In genomic region chr6:148102434-148102833, GRCm38 (mm10) we compare ENCODE assay signal across 19 mouse cellular contexts. TPM values are rescaled to one million over a fixed set of nuclear protein-coding genes. Genes with fewer than 3 reads are reported as not detected.
A peak's percentile ranks its signal among the peaks of the same experiment; 100 is the strongest.
DNase-seq lines count a peak whose midpoint lies in the region; ATAC-seq lines count a peak whose summit lies in the region.
"Had no signal": no experiment of that assay in that cellular context is flagged by ENCODE, and none has a peak within 500 bp of the region (broad histone marks: within the 10 kb centered on the region; RNA-seq: fewer than 3 reads in every experiment).

No protein-coding gene starts in this region.

- no peak overlapping the region for H3K4me3 ChIP-seq in kidney, embryonic 14.5 days (ENCODE audit: low read length)
- H3K4me3 ChIP-seq: embryonic facial prominence, embryonic 10.5 days; embryonic facial prominence, embryonic 12.5 days; forebrain, embryonic 13.5 days; forebrain, embryonic 15.5 days had no signal

- no peaks in the 10 kb centered on the region for H3K4me1 ChIP-seq in kidney, embryonic 14.5 days (ENCODE audit: control insufficient read depth, insufficient read depth, low read length)
- H3K4me1 ChIP-seq: embryonic facial prominence, embryonic 10.5 days; embryonic facial prominence, embryonic 12.5 days; forebrain, embryonic 13.5 days; forebrain, embryonic 15.5 days had no signal

- H3K9ac ChIP-seq in kidney, embryonic 14.5 days (ENCODE audit: low read depth, low read length), result no peak overlapping the region
- H3K9ac ChIP-seq: embryonic facial prominence, embryonic 12.5 days; forebrain, embryonic 13.5 days; forebrain, embryonic 15.5 days; forebrain, postnatal 0 days had no signal

- H3K27me3 ChIP-seq in kidney, embryonic 14.5 days (ENCODE audit: control insufficient read depth, insufficient read depth, low read length), result no peaks in the 10 kb centered on the region
- H3K27me3 ChIP-seq: embryonic facial prominence, embryonic 12.5 days; forebrain, embryonic 13.5 days; forebrain, embryonic 15.5 days had no signal

- no peaks in the 10 kb centered on the region for H3K36me3 ChIP-seq in kidney, embryonic 14.5 days (ENCODE audit: control insufficient read depth, insufficient read depth, low read length)
- H3K36me3 ChIP-seq: embryonic facial prominence, embryonic 10.5 days; embryonic facial prominence, embryonic 12.5 days; forebrain, embryonic 15.5 days had no signal

- H3K27ac ChIP-seq in kidney, embryonic 14.5 days (ENCODE audit: low read depth, low read length), result no peak overlapping the region
- H3K27ac ChIP-seq: embryonic facial prominence, embryonic 10.5 days; embryonic facial prominence, embryonic 12.5 days; forebrain, embryonic 13.5 days; forebrain, embryonic 15.5 days had no signal

- WGBS in kidney, embryonic 14.5 days, result 100% methylated on average over 1 of the region's 1 CpGs

- ATAC-seq in common myeloid progenitor, adult 5-6 weeks (replicated peaks; ENCODE audit: low read depth, poor library complexity, severe bottlenecking), result peak; percentile 23; the same call in 1 of the 2 replicates
- ATAC-seq in granulocyte monocyte progenitor cell, adult 5-6 weeks (replicated peaks; ENCODE audit: poor library complexity, severe bottlenecking), result peak; percentile 59
- ATAC-seq in megakaryocyte progenitor cell, adult 5-6 weeks (replicated peaks; ENCODE audit: poor library complexity), result peak; percentile 57
- ATAC-seq in kidney, embryonic 14.5 days (ENCODE audit: low FRiP score, low TSS enrichment), result no peak
- ATAC-seq: forebrain, embryonic 13.5 days; forebrain, embryonic 15.5 days; forebrain, postnatal 0 days had no signal

- H3K9me3 ChIP-seq in kidney, embryonic 14.5 days (ENCODE audit: control insufficient read depth, low read length), result no peaks in the 10 kb centered on the region
- H3K9me3 ChIP-seq: embryonic facial prominence, embryonic 10.5 days; embryonic facial prominence, embryonic 12.5 days; forebrain, embryonic 13.5 days; forebrain, embryonic 15.5 days had no signal

- DNase-seq in natural killer cell, adult 2 months (ENCODE audit: low spot score in 2 of 2), result no peak
- DNase-seq: adrenal gland, adult 2 months; adrenal gland, postnatal 10 days; adrenal gland, postnatal 25 days; cerebellum, adult 11 months; cerebellum, adult 18-20 months; cerebellum, adult 8-10 months; cerebellum, adult 9-11 months; cerebellum, postnatal 14 days; cerebellum, postnatal 36 days; forebrain, postnatal 0 days had no signal

- H3K4me2 ChIP-seq in kidney, embryonic 14.5 days (replicated peaks; ENCODE audit: low read depth, low read length), result no peak overlapping the region
- H3K4me2 ChIP-seq: embryonic facial prominence, embryonic 12.5 days; forebrain, embryonic 13.5 days; forebrain, embryonic 15.5 days had no signal

RNA-seq across cellular contexts. Expression of gene Far2, which starts 55.4 kb away (rescaled TPM):
- total RNA-seq in common myeloid progenitor, adult 5-6 weeks (2017), result 0.10 and 0.91 TPM in 2 replicates
- total RNA-seq in granulocyte monocyte progenitor cell, adult 5-6 weeks (2014; fragmentation: Nextera tagmentation), result 15.3 and 19.3 TPM in 2 replicates
- 21.8 and 22.4 TPM in 2 replicates for total RNA-seq in granulocyte monocyte progenitor cell, adult 5-6 weeks (2017)
- 43.2 and 43.8 TPM in 2 replicates for total RNA-seq in megakaryocyte progenitor cell, adult 5-6 weeks (2015)
- total RNA-seq in megakaryocyte progenitor cell, adult 5-6 weeks (2017), result 20.9 and 26.9 TPM in 2 replicates
- 3.7 and 4.3 TPM in 2 replicates for polyA plus RNA-seq in kidney, embryonic 14.5 days (2014; fragmentation: Nextera tagmentation; extraction: Ambion mirVana)
